Mouse (Mus musculus) spleen, adult 2 months (tissue): ENCODE results near the gene Spata21. TPM values are rescaled to one million over a fixed set of nuclear protein-coding genes. Genes with fewer than 3 reads are reported as not detected.

Experiments
- DNase-seq, 2 experiments: peaks; one replicate each; pipeline versions ENCODE4 v3.0.0 to v3.0.0-alpha.2; 2012 to 2021; ENCODE audit warnings: low spot score in 2 of 2, low read depth in 1 of 2
- H3K27ac ChIP-seq: fragments of 200-500 bp; 2 replicates; pipeline ENCODE4 v1.5.1; 2012; ENCODE audit warnings: low read length, inconsistent platforms; ENCODE audit not compliant: insufficient read depth
- H3K27me3 ChIP-seq: fragments of 200-500 bp; 2 replicates; pipeline ENCODE4 v1.6.1; 2012; ENCODE audit warnings: mild to moderate bottlenecking, moderate library complexity, low read length, inconsistent platforms; ENCODE audit not compliant: control insufficient read depth, insufficient read depth
- H3K36me3 ChIP-seq: fragments of 200-500 bp; 2 replicates; pipeline ENCODE4 v1.6.1; 2012; ENCODE audit warnings: mild to moderate bottlenecking, low read length, inconsistent platforms; ENCODE audit not compliant: control insufficient read depth, insufficient read depth
- H3K4me1 ChIP-seq: fragments of 200-500 bp; 2 replicates; pipeline ENCODE4 v1.6.1; 2011; ENCODE audit warnings: inconsistent platforms; ENCODE audit not compliant: control insufficient read depth, insufficient read depth, insufficient read length
- H3K4me3 ChIP-seq: fragments of 200-500 bp; 2 replicates; pipeline ENCODE4 v1.5.1; 2011; ENCODE audit warnings: mild to moderate bottlenecking, inconsistent platforms; ENCODE audit not compliant: insufficient read depth, insufficient read length; ENCODE audit errors: extremely low read depth
- CTCF ChIP-seq: fragments of 200-500 bp; IDR thresholded peaks from 2 replicates; pipeline ENCODE4 v1.5.1; 2011; ENCODE audit warnings: mild to moderate bottlenecking, inconsistent platforms; ENCODE audit not compliant: insufficient read depth, insufficient read length, insufficient replicate concordance; ENCODE audit errors: extremely low read depth
- POLR2A ChIP-seq: fragments of 200-500 bp; IDR thresholded peaks from 2 replicates; pipeline ENCODE4 v1.6.1; 2011; ENCODE audit warnings: low read depth, low read length, inconsistent platforms
- WGBS: fragments of 180-500 bp; shearing (Covaris S2); methylation state at CpG from one replicate; pipeline ENCODE4 v1.1.7; 2018; 5-methylcytosine and 5-hydroxymethylcytosine counted together
- polyA plus RNA-seq: library from polyadenylated mRNA; depleted of rRNA; stranded (reverse); fragments of >200 nt; gene quantifications from 2 replicates; pipeline ENCODE4 v1.2.3, GENCODE M21; 2012

Spata21 gene
- polyA plus RNA-seq, 1 experiment, result not detected

DNA sequence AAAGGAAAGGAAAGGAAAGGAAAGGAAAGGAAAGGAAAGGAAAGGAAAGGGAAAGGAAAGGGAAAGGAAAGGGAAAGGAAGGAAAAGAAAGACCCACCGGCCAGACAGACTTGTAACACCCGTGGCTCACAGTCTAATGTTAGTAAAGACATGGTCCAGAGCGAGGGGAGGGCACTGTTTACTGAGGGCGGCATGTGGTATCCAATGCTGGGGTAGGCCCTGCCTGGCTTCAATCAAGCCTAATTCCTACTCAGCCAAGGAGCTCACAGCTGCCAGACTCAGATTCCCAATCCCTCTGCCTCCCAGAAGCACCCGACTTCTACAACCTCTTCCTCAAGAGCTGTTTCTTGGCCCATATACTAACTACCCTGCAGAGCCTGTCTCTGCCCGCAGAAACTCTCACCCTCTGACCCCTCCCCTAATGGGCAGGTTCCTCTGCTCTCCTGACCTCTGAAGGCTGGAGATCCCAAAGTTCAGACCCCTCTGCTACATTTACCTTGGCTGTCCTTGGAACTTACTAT, 41.1 kb downstream of the Spata21 start:
- WGBS, result 82% methylated on average over 6 of the region's 6 CpGs
- H3K36me3 ChIP-seq, result no peaks in the 10 kb centered on the region; the same call in 1 of the 2 replicates
- H3K4me3 ChIP-seq, result no peak overlapping the region
- TF ChIP-seq CTCF (no peak), POLR2A (no peak)
- DNase-seq, result no peak
- H3K4me1 ChIP-seq, result peaks cover 6% of the 10 kb centered on the region; the same call in 1 of the 2 replicates
- H3K27me3 ChIP-seq, result no peaks in the 10 kb centered on the region
- no peak overlapping the region for H3K27ac ChIP-seq

DNA sequence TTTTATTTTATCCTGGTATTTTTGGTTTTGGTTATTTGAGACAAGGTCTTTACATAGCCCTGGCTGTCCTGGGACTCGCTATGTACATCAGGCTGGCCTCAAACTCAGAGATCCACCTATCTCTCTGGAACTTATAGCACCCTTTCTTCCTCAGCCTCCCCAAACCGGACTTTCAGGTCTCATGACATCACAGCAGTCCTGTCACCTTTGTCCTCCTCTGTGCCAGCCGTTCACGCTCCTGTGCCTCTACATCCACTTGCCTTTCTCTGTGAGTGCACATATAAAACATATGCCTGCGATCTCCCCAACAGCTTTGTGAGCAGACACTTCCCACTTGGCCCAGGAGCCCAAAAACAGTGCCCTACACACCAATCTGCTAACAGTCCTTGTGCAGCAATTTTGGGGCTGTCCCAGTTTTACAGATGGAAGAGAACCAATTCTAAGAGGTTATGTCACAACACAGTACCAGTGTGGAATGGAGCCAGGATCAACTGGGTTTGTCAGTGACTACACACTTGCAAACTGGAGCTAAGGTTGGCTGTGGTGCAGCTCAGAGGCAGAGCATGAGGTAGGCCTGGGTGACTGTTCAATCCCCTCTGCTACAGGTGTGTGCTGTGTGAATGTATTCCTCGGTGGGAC, 42.7 kb downstream of the Spata21 start:
- Histone ChIP-seq H3K27me3 (no peaks in the 10 kb centered on the region), H3K4me1 (peaks cover 13% of the 10 kb centered on the region; the same call in 1 of the 2 replicates), H3K36me3 (no peaks in the 10 kb centered on the region; the same call in 1 of the 2 replicates), H3K27ac (no peak overlapping the region), H3K4me3 (no peak overlapping the region)
- no peak for DNase-seq
- 84% methylated on average over 6 of the region's 6 CpGs for WGBS
- TF ChIP-seq POLR2A (no peak), CTCF (no peak)

DNA sequence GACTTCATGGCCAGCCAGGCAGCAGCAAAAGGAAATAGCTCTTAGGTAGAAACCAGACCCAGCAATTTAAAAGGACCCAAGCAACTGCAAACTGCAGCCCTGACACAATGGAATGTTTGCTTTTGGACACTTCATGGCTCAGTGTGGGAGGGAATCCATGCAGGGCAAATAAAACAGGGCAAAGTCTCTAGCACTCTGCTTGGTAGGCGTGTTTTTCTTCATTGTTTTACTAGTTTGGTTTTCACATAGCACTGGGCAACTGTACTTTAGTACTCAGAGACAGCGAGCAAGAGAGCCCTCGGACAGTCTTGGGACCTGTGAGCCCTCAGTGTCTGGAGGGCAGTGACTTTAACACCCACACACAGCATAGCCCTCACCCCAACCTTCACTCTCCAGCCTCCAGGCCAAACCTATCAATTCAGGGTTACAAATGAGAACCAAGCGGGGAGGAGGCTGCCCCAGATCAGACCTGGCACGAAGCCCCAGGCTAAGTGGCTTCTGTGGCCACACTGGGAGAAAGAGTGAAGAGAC, 43.5 kb downstream of the Spata21 start:
- Histone ChIP-seq H3K36me3 (no peaks in the 10 kb centered on the region), H3K4me3 (no peak overlapping the region), H3K27me3 (no peaks in the 10 kb centered on the region), H3K27ac (no peak overlapping the region), H3K4me1 (peaks cover 16% of the 10 kb centered on the region; the same call in 1 of the 2 replicates)
- no peak for TF ChIP-seq POLR2A
- TF ChIP-seq CTCF, result no peak
- no peak for DNase-seq
- 83% methylated on average over 5 of the region's 5 CpGs for WGBS

DNA sequence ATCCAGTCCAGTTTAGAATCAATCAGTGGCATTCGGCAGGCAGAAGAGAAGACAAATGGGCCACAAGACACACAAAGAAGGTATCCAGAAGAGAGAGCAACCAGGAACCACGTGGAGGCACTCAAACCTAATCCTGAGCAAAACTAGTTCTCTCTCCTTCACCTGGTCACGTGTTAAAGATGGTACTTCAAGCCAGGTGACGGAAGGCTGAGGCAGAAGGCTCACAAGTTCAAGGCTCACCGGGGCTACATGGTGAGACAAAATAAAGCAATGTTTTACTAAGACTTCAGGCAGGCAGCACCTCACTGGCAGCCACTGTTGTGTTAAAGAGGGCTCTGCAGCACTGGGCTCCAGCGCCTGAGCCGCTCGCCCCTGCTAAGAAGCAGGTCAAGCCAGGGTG, 44.1 kb downstream of the Spata21 start:
- Histone ChIP-seq H3K4me3 (no peak overlapping the region), H3K36me3 (no peaks in the 10 kb centered on the region), H3K27me3 (no peaks in the 10 kb centered on the region), H3K4me1 (peaks cover 21% of the 10 kb centered on the region; the same call in 1 of the 2 replicates), H3K27ac (no peak overlapping the region)
- 86% methylated on average over 8 of the region's 8 CpGs for WGBS
- DNase-seq, result no peak
- TF ChIP-seq CTCF (no peak), POLR2A (no peak)

DNA sequence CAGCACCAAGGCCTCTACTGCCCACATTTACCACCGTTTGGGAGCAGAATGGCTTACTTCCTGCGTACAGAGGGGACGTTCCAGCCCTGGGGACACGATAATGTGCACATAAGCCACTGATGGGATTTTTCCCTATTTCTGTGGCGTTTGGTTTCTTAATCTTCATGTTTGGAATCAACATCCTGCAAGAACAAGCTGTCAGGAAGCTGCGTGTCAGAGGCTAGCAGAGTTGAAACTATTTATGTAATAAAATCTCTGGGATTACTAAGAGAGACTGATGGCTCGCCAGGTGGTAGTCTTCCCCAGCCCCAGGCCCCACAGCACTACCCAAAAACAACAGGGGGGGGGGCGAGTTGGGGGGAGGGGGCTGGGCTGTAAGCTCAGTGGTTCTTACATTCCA, 45.1 kb downstream of the Spata21 start:
- Histone ChIP-seq H3K4me1 (peaks cover 24% of the 10 kb centered on the region; the same call in 1 of the 2 replicates), H3K27me3 (no peaks in the 10 kb centered on the region), H3K36me3 (no peaks in the 10 kb centered on the region), H3K4me3 (no peak overlapping the region), H3K27ac (no peak overlapping the region)
- DNase-seq, result no peak
- 72% methylated on average over 8 of the region's 8 CpGs for WGBS
- no peak for TF ChIP-seq POLR2A
- TF ChIP-seq CTCF, result no peak

DNA sequence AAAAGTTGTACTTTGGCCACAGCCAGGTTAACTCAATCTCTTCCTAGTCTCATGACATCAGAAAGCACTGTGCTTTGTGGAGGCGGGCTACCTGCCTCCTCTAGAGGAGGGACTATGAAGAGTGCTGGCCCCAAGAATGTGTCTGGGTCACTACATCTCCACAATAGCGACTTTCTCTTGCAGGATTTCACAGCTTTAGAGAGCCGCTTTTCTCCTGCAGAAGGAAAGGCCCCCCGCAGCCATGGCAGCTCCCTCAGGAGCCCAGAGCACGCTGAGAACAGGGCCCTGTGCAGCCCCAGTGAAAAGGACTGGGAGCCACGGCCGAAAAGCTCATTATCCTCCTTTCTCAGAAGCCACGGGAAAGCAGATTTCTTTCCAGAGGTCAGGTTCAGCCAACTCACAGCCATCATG, 45.9 kb downstream of the Spata21 start:
- DNase-seq, result no peak
- Histone ChIP-seq H3K27me3 (no peaks in the 10 kb centered on the region), H3K27ac (no peak overlapping the region), H3K4me1 (peaks cover 24% of the 10 kb centered on the region; the same call in 1 of the 2 replicates), H3K4me3 (no peak overlapping the region), H3K36me3 (no peaks in the 10 kb centered on the region)
- WGBS, result 84% methylated on average over 8 of the region's 8 CpGs
- TF ChIP-seq POLR2A (no peak), CTCF (no peak)
